Mouse (Mus musculus) lung, postnatal 0 days (tissue): ENCODE results near the gene Gna14.

Source experiments
- CTCF ChIP-seq: IDR thresholded peaks from 2 replicates; pipeline ENCODE4 v1.5.1; 2016; ENCODE audit warnings: antibody characterized with exemption, mild to moderate bottlenecking
- EP300 ChIP-seq: IDR thresholded peaks from 2 replicates; pipeline ENCODE4 v1.6.1; 2016; ENCODE audit warnings: antibody characterized with exemption, mild to moderate bottlenecking, control low read depth

DNA sequence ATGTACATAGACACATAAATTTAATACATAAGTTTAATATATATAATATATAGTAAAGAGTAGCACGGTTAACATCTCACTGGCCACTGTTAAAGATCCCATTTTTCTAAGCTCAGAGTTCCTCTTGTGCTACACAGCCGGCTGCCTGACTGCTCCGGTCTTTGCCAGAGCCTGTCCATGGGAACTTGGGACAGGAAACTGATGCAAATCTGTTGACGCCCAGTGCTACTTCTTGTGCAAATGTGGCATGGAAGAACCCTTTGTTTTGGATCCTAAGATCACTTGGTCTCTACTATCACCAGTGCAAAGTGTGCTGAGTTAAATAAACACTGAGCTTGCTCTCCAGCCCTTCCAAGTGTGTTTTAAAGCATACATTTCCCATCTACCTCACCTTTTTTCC is 29.2 kb downstream of the Gna14 start:
- TF ChIP-seq CTCF = no peak
- peak; percentile 85 for TF ChIP-seq EP300
